In the genomic region with DNA sequence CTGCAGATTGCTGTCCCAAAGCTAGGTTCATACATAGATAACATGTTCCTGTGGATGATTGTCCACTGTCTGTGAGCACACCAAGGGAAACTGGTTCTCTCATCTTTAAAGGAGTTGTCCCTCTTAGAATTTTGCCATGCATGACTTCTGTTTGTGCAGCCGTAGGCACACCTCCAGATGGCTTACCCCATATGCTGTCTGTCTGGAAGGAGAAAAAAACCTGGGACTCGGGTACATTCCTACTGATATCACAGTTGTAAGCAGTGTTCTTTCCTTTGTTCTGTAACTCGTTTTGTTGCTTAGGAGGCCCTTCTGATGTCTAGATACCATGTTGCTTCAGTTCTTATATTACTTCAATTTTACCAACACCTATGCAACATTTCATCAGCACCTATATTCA, we compare ENCODE assay signal across 24 mouse cellular contexts.
DNase-seq lines count a peak whose midpoint lies in the region; ATAC-seq and TF ChIP-seq lines count a peak whose summit lies in the region.
"Had no signal": no experiment of that assay in that cellular context is flagged by ENCODE, and none has a peak within 500 bp of the region (broad histone marks: within the 10 kb centered on the region; RNA-seq: fewer than 3 reads in every experiment).

No protein-coding gene starts in this region.

- peak; percentile 27; the same call in 1 of the 2 replicates for ATAC-seq in forebrain, postnatal 0 days
- ATAC-seq in forebrain, embryonic 12.5 days (ENCODE audit: low FRiP score), result no peak
- ATAC-seq: intestine, embryonic 15.5 days; midbrain, embryonic 16.5 days had no signal

- no peaks in the 10 kb centered on the region for H3K36me3 ChIP-seq in forebrain, postnatal 0 days (ENCODE audit: insufficient read depth)
- H3K36me3 ChIP-seq in forebrain, embryonic 12.5 days (replicated peaks), result no peaks in the 10 kb centered on the region
- H3K36me3 ChIP-seq: embryonic facial prominence, embryonic 12.5 days; intestine, embryonic 15.5 days; limb, embryonic 10.5 days; liver, embryonic 15.5 days; lung, embryonic 15.5 days; neural tube, embryonic 13.5 days had no signal

- 43% methylated on average over 3 of the region's 3 CpGs for WGBS in forebrain, postnatal 0 days
- WGBS in forebrain, embryonic 12.5 days, result 76% methylated on average over 3 of the region's 3 CpGs

- peak; percentile 12 for DNase-seq in cerebellum, adult 9-10 months
- DNase-seq in cerebellum, adult 8-10 months, result no peak
- peak; percentile 22 for DNase-seq in forebrain, postnatal 0 days
- peak; percentile 9 to 25 for DNase-seq in left cerebral cortex, adult 18-20 months (ENCODE audit: low spot score in 2 of 2)
- no peak for DNase-seq in left cerebral cortex, postnatal 14 days (ENCODE audit: low spot score in 2 of 2)
- peak; percentile 33 for DNase-seq in layer of hippocampus, adult 9-11 months
- no peak for DNase-seq in lung, postnatal 25 days (ENCODE audit: low spot score)
- DNase-seq: adrenal gland, postnatal 14 days; gastrocnemius, adult 2 months; kidney, adult 9 months; kidney, postnatal 14 days; liver; retina, postnatal 1 day; thymus, postnatal 36 days had no signal

- H3K27me3 ChIP-seq in forebrain, postnatal 0 days (ENCODE audit: insufficient read depth, low read length), result no peaks in the 10 kb centered on the region
- no peaks in the 10 kb centered on the region for H3K27me3 ChIP-seq in forebrain, embryonic 12.5 days
- H3K27me3 ChIP-seq: embryonic facial prominence, embryonic 12.5 days; intestine, embryonic 15.5 days; liver, embryonic 15.5 days; lung, embryonic 15.5 days; neural tube, embryonic 13.5 days had no signal

- no peak overlapping the region for H3K4me2 ChIP-seq in forebrain, postnatal 0 days (ENCODE audit: low read depth)
- no peak overlapping the region for H3K4me2 ChIP-seq in forebrain, embryonic 12.5 days
- H3K4me2 ChIP-seq: embryonic facial prominence, embryonic 12.5 days; hindbrain, embryonic 14.5 days; intestine, embryonic 15.5 days; liver, embryonic 15.5 days; lung, embryonic 15.5 days; neural tube, embryonic 13.5 days had no signal

- intact Hi-C loops in left cerebral cortex, postnatal 14 days (cut with DNase I), result loop anchor here (10.0 kb wide), 1 partner anchor 127 kb away; no protein-coding TSS in a partner anchor

- H3K9me3 ChIP-seq in forebrain, postnatal 0 days (ENCODE audit: low read length), result no peaks in the 10 kb centered on the region
- no peaks in the 10 kb centered on the region for H3K9me3 ChIP-seq in forebrain, embryonic 12.5 days
- H3K9me3 ChIP-seq: embryonic facial prominence, embryonic 12.5 days; intestine, embryonic 15.5 days; limb, embryonic 10.5 days; liver, embryonic 15.5 days; lung, embryonic 15.5 days; neural tube, embryonic 13.5 days had no signal

- H3K27ac ChIP-seq in forebrain, postnatal 0 days (ENCODE audit: low read depth, low read length), result no peak overlapping the region
- H3K27ac ChIP-seq in forebrain, embryonic 12.5 days, result no peak overlapping the region
- H3K27ac ChIP-seq: embryonic facial prominence, embryonic 12.5 days; gastrocnemius, adult 2 months; hindbrain, embryonic 14.5 days; intestine, embryonic 15.5 days; limb, embryonic 10.5 days; liver, embryonic 15.5 days; lung, embryonic 15.5 days; neural tube, embryonic 13.5 days had no signal

- H3K4me3 ChIP-seq in forebrain, postnatal 0 days (ENCODE audit: low read depth, low read length), result no peak overlapping the region
- no peak overlapping the region for H3K4me3 ChIP-seq in forebrain, embryonic 12.5 days (replicated peaks)
- H3K4me3 ChIP-seq: embryonic facial prominence, embryonic 12.5 days; gastrocnemius, adult 2 months; intestine, embryonic 15.5 days; limb, embryonic 10.5 days; liver, embryonic 15.5 days; lung, embryonic 15.5 days; myocyte; neural tube, embryonic 13.5 days had no signal

- H3K4me1 ChIP-seq in forebrain, postnatal 0 days (ENCODE audit: insufficient read depth), result no peaks in the 10 kb centered on the region
- no peaks in the 10 kb centered on the region; the same call in 1 of the 2 replicates for H3K4me1 ChIP-seq in forebrain, embryonic 12.5 days
- H3K4me1 ChIP-seq: embryonic facial prominence, embryonic 12.5 days; intestine, embryonic 15.5 days; liver, embryonic 15.5 days; lung, embryonic 15.5 days had no signal

- TF ChIP-seq CTCF in forebrain, postnatal 0 days (IDR thresholded peaks at IDR 0.05; ENCODE audit: low read depth), result no peak

- H3K9ac ChIP-seq in forebrain, postnatal 0 days, result no peak overlapping the region
- no peak overlapping the region for H3K9ac ChIP-seq in forebrain, embryonic 12.5 days
- H3K9ac ChIP-seq: embryonic facial prominence, embryonic 12.5 days; hindbrain, embryonic 14.5 days; intestine, embryonic 15.5 days; liver, embryonic 15.5 days; lung, embryonic 15.5 days; neural tube, embryonic 13.5 days had no signal

Comparison
In these comparisons a context has a peak if more than half of its experiments do, and no peak if none do; other contexts are left out.
1. DNase-seq: peak in cerebellum, adult 9-10 months (single experiment), forebrain, postnatal 0 days (single experiment), left cerebral cortex, adult 18-20 months (2 of 2) and layer of hippocampus, adult 9-11 months (single experiment); none in cerebellum, adult 8-10 months (single experiment), left cerebral cortex, postnatal 14 days (0 of 2) and lung, postnatal 25 days (single experiment).